Mouse (Mus musculus) myocyte (in vitro differentiated cells): ENCODE measurements around the gene Rere.

Experiments used
- CEBPB ChIP-seq: IDR thresholded peaks from 2 replicates; pipeline ENCODE4 v1.6.1; 2011; ENCODE audit warnings: mild to moderate bottlenecking, moderate library complexity; ENCODE audit not compliant: poor library complexity, insufficient read depth, severe bottlenecking
- MYOD1 ChIP-seq, 3 experiments: IDR thresholded peaks; one replicate each; pipeline ENCODE4 v1.6.1; 2011; ENCODE audit warnings: control low read depth in 2 of 3, low read depth in 2 of 3, mild to moderate bottlenecking in 2 of 3, moderate library complexity in 1 of 3; ENCODE audit not compliant: insufficient read length in 2 of 3, control insufficient read depth in 1 of 3
- POLR2A ChIP-seq: IDR thresholded peaks from one replicate; pipeline ENCODE4 v1.6.1; 2011; ENCODE audit warnings: low read depth, mild to moderate bottlenecking, control low read depth, moderate library complexity; ENCODE audit not compliant: insufficient read length
- POLR2AphosphoS2 ChIP-seq: IDR thresholded peaks from one replicate; pipeline ENCODE4 v1.6.1; 2011; ENCODE audit warnings: low read depth, control low read depth; ENCODE audit not compliant: insufficient read length

DNA sequence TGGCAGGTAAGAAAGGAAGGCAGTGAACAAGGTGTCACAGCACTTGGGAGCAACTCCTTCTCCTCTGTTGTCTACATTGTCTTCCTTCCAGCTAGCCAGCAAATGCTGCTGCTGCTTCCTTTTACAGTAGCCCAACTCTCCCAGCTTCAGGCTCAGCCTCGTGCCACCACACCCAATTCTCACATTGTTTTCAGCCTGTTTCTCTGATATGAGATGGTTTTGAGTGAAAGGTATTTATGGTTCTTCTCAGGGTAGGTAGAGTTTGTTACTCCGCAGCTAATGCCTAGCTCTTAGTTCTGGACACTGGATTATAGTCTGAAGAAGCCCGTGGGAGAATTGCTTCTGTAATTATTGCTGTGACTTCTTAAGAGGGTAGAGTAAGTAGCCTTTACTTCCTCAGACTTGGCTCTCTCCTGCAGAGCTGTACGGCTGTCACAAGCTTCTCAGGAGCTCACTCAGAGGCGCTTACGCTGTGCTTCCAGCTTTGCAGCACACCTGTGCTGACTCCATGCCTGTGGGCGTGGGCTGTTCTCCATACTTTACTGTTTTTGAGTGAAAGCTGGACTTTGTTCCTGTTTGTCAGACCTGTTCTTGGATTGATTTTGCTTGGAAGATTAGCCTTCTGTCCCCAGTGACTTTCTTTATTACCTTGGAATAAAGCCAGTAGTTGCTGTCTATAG, 212.0 kb downstream of the Rere start:
- no peak for TF ChIP-seq CEBPB
- TF ChIP-seq POLR2A: no peak
- no peak for TF ChIP-seq POLR2AphosphoS2
- TF ChIP-seq MYOD1 (IDR thresholded peaks at IDR 0.05; ENCODE audit: control insufficient read depth in 1 of 3, insufficient read length in 2 of 3, low read depth in 2 of 3): no peak
